Mouse (Mus musculus): ENCODE data around the gene Slc25a54. TPM values are rescaled to one million over a fixed set of nuclear protein-coding genes. Genes with fewer than 3 reads are reported as not detected.

Gene Slc25a54
- polyA plus RNA-seq (2014; fragmentation: Illumina TruSeq; extraction: RNeasy Lipid Tissue Mini Kit (QIAGEN cat#74804); ENCODE audit: low read depth, low replicate concordance): not detected

GRCm38 (mm10) chr3:109080169-109080568, at the start of gene Slc25a54:
Gene Slc25a54, plus strand, starts transcription at chr3:109080469.

DNA sequence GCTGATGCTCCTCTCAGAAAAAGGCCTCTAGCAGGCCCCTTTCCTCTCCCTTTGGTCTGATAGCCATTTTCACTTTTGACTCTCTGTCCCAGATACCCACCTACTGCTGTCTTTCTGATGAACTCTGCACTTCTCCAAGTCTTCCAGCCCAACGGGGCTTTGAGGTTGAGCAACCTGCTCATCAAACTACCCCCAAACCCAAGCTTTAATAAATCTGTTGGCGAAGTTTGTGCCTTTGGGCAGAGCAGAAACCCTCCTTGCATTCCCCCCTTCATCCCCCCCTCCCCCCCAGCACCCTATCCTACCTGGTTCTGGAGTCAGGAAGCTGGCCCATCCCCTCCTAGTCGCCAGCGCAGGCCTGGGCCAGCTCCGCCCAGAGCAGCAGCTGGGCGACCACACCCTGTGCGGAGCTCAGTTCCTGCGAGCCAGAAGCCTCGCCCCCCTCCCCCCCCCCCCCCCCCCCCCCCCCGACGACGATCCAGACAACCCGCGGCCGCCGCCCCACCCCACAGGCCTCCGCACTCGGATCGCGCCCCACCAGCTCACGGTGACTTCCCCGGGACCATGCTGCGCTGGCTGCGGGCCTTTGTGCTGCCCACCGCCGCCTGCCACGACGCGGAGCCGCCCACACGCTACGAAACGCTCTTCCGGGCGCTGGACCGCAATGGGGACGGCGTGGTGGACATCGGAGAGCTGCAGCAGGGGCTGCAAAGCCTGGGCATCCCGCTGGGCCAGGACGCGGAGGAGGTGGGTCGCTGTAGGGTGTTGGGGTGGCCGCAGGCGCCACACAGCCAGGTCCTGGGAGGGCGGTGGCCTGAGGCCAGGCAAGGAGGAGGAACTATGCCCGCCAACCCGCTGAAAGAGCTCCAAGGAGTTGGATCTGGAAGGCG, 42.6 kb downstream of the Slc25a54 start, which contains the start of gene Slc25a24:
Gene Slc25a24 (plus strand): TSS at position 509 of the 890 bp plus-strand sequence.

Other genes with a start within 250 kb of the Slc25a54 start
- gene Stxbp3, start 239.9 kb upstream of the Slc25a54 start, polyA plus RNA-seq (2014; fragmentation: Illumina TruSeq; extraction: RNeasy Lipid Tissue Mini Kit (QIAGEN cat#74804); ENCODE audit: low read depth, low replicate concordance): 51.0 TPM
- not detected for gene Fndc7, start 190.5 kb upstream of the Slc25a54 start, polyA plus RNA-seq (2014; fragmentation: Illumina TruSeq; extraction: RNeasy Lipid Tissue Mini Kit (QIAGEN cat#74804); ENCODE audit: low read depth, low replicate concordance)
- gene Prpf38b, start 168.7 kb upstream of the Slc25a54 start, polyA plus RNA-seq (2014; fragmentation: Illumina TruSeq; extraction: RNeasy Lipid Tissue Mini Kit (QIAGEN cat#74804); ENCODE audit: low read depth, low replicate concordance): 69.4 TPM
- gene Henmt1, start 140.6 kb upstream of the Slc25a54 start, polyA plus RNA-seq (2014; fragmentation: Illumina TruSeq; extraction: RNeasy Lipid Tissue Mini Kit (QIAGEN cat#74804); ENCODE audit: low read depth, low replicate concordance): not detected
- not detected for gene Gm9857, start 140.0 kb upstream of the Slc25a54 start, polyA plus RNA-seq (2014; fragmentation: Illumina TruSeq; extraction: RNeasy Lipid Tissue Mini Kit (QIAGEN cat#74804); ENCODE audit: low read depth, low replicate concordance)
- 1.5 TPM for gene Fam102b, start 52.9 kb upstream of the Slc25a54 start, polyA plus RNA-seq (2014; fragmentation: Illumina TruSeq; extraction: RNeasy Lipid Tissue Mini Kit (QIAGEN cat#74804); ENCODE audit: low read depth, low replicate concordance)
- gene Slc25a24, start 42.7 kb downstream of the Slc25a54 start, polyA plus RNA-seq (2014; fragmentation: Illumina TruSeq; extraction: RNeasy Lipid Tissue Mini Kit (QIAGEN cat#74804); ENCODE audit: low read depth, low replicate concordance): 2.3 TPM